10 mouse cellular contexts compared by ENCODE assay signal in the genomic region with DNA sequence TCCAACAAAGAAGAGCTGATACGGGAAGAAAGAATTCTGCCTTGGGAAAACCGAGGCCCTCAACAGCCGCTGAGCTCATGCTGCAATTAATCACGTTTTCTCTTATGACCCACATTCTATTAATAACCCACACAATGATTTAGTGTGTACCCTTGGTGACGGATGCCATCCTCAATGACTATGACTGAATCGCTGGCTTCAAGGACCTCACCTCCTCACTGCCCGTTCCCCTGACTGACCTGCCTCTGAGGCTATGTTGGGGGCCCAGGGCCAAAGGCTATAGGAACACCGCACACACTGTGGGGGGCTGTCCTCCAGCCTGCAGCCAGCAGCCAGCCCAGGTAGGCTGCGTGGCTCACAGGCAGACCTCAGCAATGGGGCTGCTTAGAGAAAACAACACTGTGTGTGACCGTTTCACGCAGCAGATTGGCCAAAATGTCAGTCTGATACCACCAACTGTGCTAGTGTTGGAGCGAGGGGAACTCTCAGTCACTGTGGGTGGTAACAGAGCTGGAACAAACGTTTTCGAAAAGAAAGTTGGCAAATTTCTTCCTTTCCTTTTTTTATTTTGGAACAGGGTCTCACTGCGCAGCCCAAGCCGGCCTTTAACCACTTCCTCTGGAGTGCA.
DNase-seq lines count a peak whose midpoint lies in the region; ATAC-seq and TF ChIP-seq lines count a peak whose summit lies in the region.
"Had no signal": no experiment of that assay in that cellular context is flagged by ENCODE, and none has a peak within 500 bp of the region (broad histone marks: within the 10 kb centered on the region; RNA-seq: fewer than 3 reads in every experiment).

No protein-coding gene starts in this region.

- 0 out of 2 replicates have a peak overlapping the region, but pooled peaks have one; percentile 32 for H3K27ac ChIP-seq in intestine, embryonic 15.5 days
- no peak overlapping the region for H3K27ac ChIP-seq in intestine, postnatal 0 days (ENCODE audit: low read depth, low read length)
- peak overlapping the region; percentile 93 for H3K27ac ChIP-seq in layer of hippocampus, adult 2 months
- H3K27ac ChIP-seq: limb, embryonic 13.5 days had no signal

- CTCF ChIA-PET in Patski (lab: Charles Lee) = no interaction called here

- no peaks in the 10 kb centered on the region for H3K36me3 ChIP-seq in intestine, embryonic 15.5 days
- H3K36me3 ChIP-seq in intestine, postnatal 0 days (ENCODE audit: control insufficient read depth, insufficient read depth) = peaks cover 10% of the 10 kb centered on the region; the same call in 1 of the 2 replicates
- H3K36me3 ChIP-seq: limb, embryonic 13.5 days had no signal

- in situ Hi-C loops in Patski (cut with MboI; ENCODE audit: low pct_unique_long_range_greater_than_20kb) = no loop called here

- ATAC-seq in intestine, embryonic 15.5 days = no peak
- no peak for ATAC-seq in intestine, postnatal 0 days
- ATAC-seq in Patski = peak; percentile 23
- ATAC-seq in erythroid progenitor cell, adult 5-6 weeks (replicated peaks; ENCODE audit: low FRiP score, poor library complexity, severe bottlenecking) = no peak

- peaks cover 15% of the 10 kb centered on the region; the same call in 1 of the 2 replicates for H3K4me1 ChIP-seq in intestine, embryonic 15.5 days (replicated peaks)
- no peaks in the 10 kb centered on the region for H3K4me1 ChIP-seq in intestine, postnatal 0 days (replicated peaks; ENCODE audit: control insufficient read depth, insufficient read depth, low read length)

- no peaks in the 10 kb centered on the region for H3K27me3 ChIP-seq in intestine, embryonic 15.5 days (replicated peaks)
- H3K27me3 ChIP-seq in intestine, postnatal 0 days (replicated peaks; ENCODE audit: control insufficient read depth, insufficient read depth, low read length) = no peaks in the 10 kb centered on the region
- no peaks in the 10 kb centered on the region for H3K27me3 ChIP-seq in Patski
- H3K27me3 ChIP-seq: limb, embryonic 13.5 days had no signal

- no peak overlapping the region for H3K4me3 ChIP-seq in intestine, embryonic 15.5 days (replicated peaks)
- H3K4me3 ChIP-seq in intestine, postnatal 0 days (ENCODE audit: low read depth, low read length) = no peak overlapping the region
- peak overlapping the region; percentile 18; the same call in 1 of the 2 replicates for H3K4me3 ChIP-seq in layer of hippocampus, adult 2 months
- H3K4me3 ChIP-seq: limb, embryonic 13.5 days had no signal

- POLR2A ChIA-PET in Patski (lab: Charles Lee) = no interaction called here

- DNase-seq in Muller cell, postnatal 12 days (ENCODE audit: inconsistent ontology term) = peak; percentile 76
- no peak for DNase-seq in Patski (ENCODE audit: low read depth, low spot score)
- DNase-seq in layer of hippocampus, adult 2 months (ENCODE audit: low spot score in 2 of 2) = peak; percentile 65 to 78
- DNase-seq in frontal cortex, postnatal 14 days (ENCODE audit: low spot score in 2 of 2) = no peak
- DNase-seq: embryo, embryonic 11 days; lung, postnatal 14 days had no signal

- no peaks in the 10 kb centered on the region for H3K9me3 ChIP-seq in intestine, embryonic 15.5 days
- H3K9me3 ChIP-seq in intestine, postnatal 0 days (ENCODE audit: control insufficient read depth) = no peaks in the 10 kb centered on the region

- WGBS in intestine, embryonic 15.5 days = 78% methylated on average over 16 of the region's 16 CpGs
- 76% methylated on average over 16 of the region's 16 CpGs for WGBS in intestine, postnatal 0 days

- no peak overlapping the region for H3K9ac ChIP-seq in intestine, embryonic 15.5 days
- H3K9ac ChIP-seq in intestine, postnatal 0 days (ENCODE audit: low read depth, low read length) = no peak overlapping the region
- H3K9ac ChIP-seq: limb, embryonic 13.5 days had no signal

- no peak for TF ChIP-seq CTCF in intestine, postnatal 0 days (IDR thresholded peaks at IDR 0.05; ENCODE audit: low read depth)
- no peak for TF ChIP-seq CTCF in Patski (IDR thresholded peaks at IDR 0.05)
- no peak for TF ChIP-seq CTCF in layer of hippocampus, adult 2 months (conservative IDR thresholded peaks at IDR 0.05)

- H3K4me2 ChIP-seq in intestine, embryonic 15.5 days (replicated peaks) = no peak overlapping the region
- H3K4me2 ChIP-seq in intestine, postnatal 0 days (replicated peaks; ENCODE audit: low read depth) = no peak overlapping the region
- H3K4me2 ChIP-seq: limb, embryonic 13.5 days had no signal

Comparison
In these comparisons a context has a peak if more than half of its experiments do, and no peak if none do; other contexts are left out.
1. DNase-seq: peak in Muller cell, postnatal 12 days (single experiment) and layer of hippocampus, adult 2 months (2 of 2); none in Patski (single experiment) and frontal cortex, postnatal 14 days (0 of 2).